Mouse (Mus musculus) 3134 (cell line): ENCODE data around the gene Rars2.

Experiments used
- DNase-seq: peaks from one replicate; pipeline ENCODE4 v3.0.0-alpha.2; 2011; ENCODE audit warnings: low spot score; ENCODE audit not compliant: insufficient read length; ENCODE audit errors: extremely low read depth

The Rars2 gene

GRCm38 (mm10) chr4:34639745-34640364 lies 25.1 kb downstream of the Rars2 start:
- no peak for DNase-seq

- DNase-seq = no peak
These were observed 26.0 kb downstream of the Rars2 start for GRCm38 (mm10) chr4:34640731-34641130.

- no peak for DNase-seq
These were observed 30.0 kb downstream of the Rars2 start for GRCm38 (mm10) chr4:34644779-34645178.

- DNase-seq = no peak
These were observed 38.4 kb downstream of the Rars2 start for GRCm38 (mm10) chr4:34653179-34653578.

- DNase-seq = no peak
These were observed 41.3 kb downstream of the Rars2 start for GRCm38 (mm10) chr4:34656101-34656500.

- no peak for DNase-seq
These were observed 44.3 kb downstream of the Rars2 start for GRCm38 (mm10) chr4:34659012-34659411.

- no peak for DNase-seq
These were observed 46.8 kb downstream of the Rars2 start for GRCm38 (mm10) chr4:34661514-34661913.

- peak; percentile 14 for DNase-seq
These were observed 47.2 kb downstream of the Rars2 start for GRCm38 (mm10) chr4:34661927-34662326.

- no peak for DNase-seq
These were observed 53.2 kb downstream of the Rars2 start for GRCm38 (mm10) chr4:34667923-34668322.

- no peak for DNase-seq
These were observed 59.0 kb downstream of the Rars2 start for GRCm38 (mm10) chr4:34673721-34674120.

- no peak for DNase-seq
These were observed 65.8 kb downstream of the Rars2 start for GRCm38 (mm10) chr4:34680530-34680929.

- DNase-seq = peak; percentile 96
These were observed 72.3 kb downstream of the Rars2 start, which contains the start of gene Slc35a1 for GRCm38 (mm10) chr4:34686874-34687567. Slc35a1 (minus strand) TSS chr4:34687438.

- no peak for DNase-seq
These were observed 73.3 kb downstream of the Rars2 start for GRCm38 (mm10) chr4:34688021-34688420.

GRCm38 (mm10) chr4:34701528-34701927 lies 86.8 kb downstream of the Rars2 start:
- DNase-seq = peak; percentile 39

GRCm38 (mm10) chr4:34702231-34702630 lies 87.5 kb downstream of the Rars2 start:
- no peak for DNase-seq

GRCm38 (mm10) chr4:34703029-34703428 lies 88.3 kb downstream of the Rars2 start:
- DNase-seq = no peak

GRCm38 (mm10) chr4:34707248-34707647 lies 92.5 kb downstream of the Rars2 start:
- DNase-seq = no peak

GRCm38 (mm10) chr4:34708127-34708526 lies 93.4 kb downstream of the Rars2 start:
- no peak for DNase-seq
